Mouse (Mus musculus) G1E-ER4 (cell line): ENCODE data around the gene Ppp1r3g. TPM values are rescaled to one million over a fixed set of nuclear protein-coding genes. Genes with fewer than 3 reads are reported as not detected.

Source experiments
- GATA1 ChIP-seq: IDR thresholded peaks from one replicate; pipeline ENCODE4 v1.8.0; 2012; ENCODE audit warnings: low read length, inconsistent platforms
- polyA plus RNA-seq: library from polyadenylated mRNA; stranded (reverse); fragments of >175 nt; gene quantifications from 2 replicates; pipeline ENCODE4 v1.2.3, GENCODE M21; 2012

The Ppp1r3g gene
- 0.03 TPM in 1 of 2 replicates, not detected in the other for polyA plus RNA-seq

- no peak for TF ChIP-seq GATA1
Observed at GRCm38 (mm10) chr13:35958539-35958938, at the start of gene Ppp1r3g. Ppp1r3g (plus strand) TSS chr13:35958839.

- TF ChIP-seq GATA1 = no peak
Observed at GRCm38 (mm10) chr13:35911476-35911875, 47.2 kb upstream of the Ppp1r3g start.

GRCm38 (mm10) chr13:35937991-35938390 is 20.6 kb upstream of the Ppp1r3g start:
- TF ChIP-seq GATA1 = no peak

- no peak for TF ChIP-seq GATA1
Observed at GRCm38 (mm10) chr13:35939871-35940665, 18.6 kb upstream of the Ppp1r3g start.

DNA sequence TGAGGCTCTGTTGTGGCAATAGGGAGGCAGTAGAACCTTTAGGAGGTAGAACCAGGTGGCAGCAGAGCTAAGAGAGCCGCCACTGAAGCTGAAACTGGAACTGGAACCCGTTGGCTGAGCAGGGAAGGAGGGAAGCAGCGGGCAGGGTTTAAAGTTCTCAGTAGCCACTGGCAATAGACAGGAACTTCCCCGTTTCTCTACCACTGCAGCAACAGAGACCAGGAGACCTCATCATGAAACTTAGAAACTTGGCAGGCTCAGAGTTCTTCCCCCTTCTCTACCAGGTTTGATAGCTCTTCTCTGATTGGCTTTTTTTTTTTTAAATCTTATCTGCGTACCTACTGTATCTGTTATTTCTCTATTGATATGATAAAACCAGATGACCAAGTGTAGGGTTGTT is 17.7 kb upstream of the Ppp1r3g start:
- no peak for TF ChIP-seq GATA1

DNA sequence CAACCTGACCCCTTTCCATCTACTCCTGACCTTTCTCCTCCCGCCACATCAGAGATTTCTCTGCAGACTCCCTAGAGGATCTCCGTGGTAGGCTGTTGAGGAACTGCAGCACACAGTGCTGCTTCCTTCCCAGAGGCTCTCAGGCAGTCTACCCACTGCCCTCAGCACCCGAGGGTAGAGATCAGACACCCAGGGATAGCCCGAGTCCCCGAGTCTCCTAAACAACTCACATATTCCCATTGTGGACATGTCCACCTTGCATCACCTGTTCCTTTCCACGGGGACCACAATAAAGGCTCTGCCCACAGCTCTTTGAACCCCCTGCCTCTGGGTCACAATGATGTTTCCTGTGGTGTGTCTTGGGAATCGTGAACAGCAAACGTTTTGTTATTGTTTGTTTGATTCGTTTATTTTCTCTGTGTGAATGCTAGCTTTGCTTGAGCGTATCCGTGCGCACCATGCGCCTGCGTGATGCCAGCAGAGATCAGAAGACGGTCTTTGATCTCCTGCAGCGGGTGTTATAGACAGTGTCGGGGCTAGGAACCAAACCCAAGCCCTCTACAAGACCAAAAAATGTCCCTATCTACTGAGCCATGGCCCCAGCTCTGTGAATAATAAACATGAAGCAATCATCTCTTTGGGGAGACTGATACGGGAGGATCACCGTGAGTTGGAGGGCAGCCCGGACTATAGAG is 11.8 kb upstream of the Ppp1r3g start:
- TF ChIP-seq GATA1 = no peak

DNA sequence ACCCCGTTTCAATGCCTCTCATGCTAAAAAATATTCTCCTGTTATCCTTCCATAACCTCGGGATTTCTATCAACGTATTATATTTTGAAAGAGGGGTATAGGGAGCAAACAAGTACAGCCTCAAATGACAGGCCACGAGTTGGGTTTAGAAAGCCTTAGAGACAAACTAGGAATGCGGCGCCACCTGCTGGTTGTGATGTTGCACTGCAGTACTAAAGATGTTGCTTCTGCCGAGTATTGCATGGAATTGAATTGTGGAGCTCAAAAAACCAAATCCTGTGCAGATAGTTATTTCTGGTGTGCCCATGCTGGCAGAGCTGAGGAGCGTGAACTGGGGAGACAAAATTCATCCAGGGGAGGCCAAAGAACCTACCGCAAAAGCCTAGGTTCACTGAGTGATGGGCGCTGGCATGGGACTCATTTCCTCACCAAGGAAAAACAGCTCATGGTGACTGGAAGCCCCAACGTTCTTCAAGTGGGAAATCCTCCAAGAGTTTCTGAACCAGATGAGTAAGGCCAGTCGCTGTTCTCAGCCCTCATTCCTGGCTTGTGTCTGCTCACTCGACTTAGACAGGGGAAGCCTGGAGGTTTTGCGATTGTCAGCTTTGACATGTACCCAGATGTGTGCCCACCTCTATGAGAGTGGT is 11.2 kb upstream of the Ppp1r3g start:
- TF ChIP-seq GATA1 = no peak

GRCm38 (mm10) chr13:35949814-35950455 is 8.7 kb upstream of the Ppp1r3g start:
- no peak for TF ChIP-seq GATA1

DNA sequence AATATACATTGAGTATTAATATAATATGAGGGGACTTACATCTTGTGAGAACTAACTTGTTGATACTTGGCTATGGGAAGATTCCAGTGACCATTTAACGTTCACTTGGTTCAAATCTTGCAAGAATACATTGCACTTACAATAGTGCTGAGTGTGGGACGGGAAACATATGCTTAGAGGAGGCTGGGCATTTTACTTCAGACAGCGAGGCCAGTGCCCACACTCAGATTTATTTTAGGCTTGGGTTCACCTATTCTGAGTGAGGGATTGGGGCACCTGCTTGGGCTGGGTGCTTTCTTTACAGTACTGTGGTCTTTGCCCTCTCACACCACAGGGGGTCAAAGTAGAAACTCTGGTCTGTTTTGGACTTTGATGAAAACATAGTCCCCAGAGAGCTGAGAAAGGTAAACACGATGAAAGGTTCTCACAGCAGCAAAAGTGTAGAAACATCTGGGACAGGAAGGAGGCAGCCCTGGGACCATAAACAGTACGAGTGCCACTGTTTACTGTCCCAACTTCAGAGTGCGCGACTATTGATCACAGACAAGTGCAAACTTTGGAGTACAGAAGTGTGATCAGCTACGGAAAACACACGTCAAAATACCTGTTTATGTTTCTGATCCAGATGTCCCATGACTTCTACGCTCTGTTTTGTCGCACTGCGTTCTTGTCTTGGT is 890 bp downstream of the Ppp1r3g start:
- TF ChIP-seq GATA1 = no peak

DNA sequence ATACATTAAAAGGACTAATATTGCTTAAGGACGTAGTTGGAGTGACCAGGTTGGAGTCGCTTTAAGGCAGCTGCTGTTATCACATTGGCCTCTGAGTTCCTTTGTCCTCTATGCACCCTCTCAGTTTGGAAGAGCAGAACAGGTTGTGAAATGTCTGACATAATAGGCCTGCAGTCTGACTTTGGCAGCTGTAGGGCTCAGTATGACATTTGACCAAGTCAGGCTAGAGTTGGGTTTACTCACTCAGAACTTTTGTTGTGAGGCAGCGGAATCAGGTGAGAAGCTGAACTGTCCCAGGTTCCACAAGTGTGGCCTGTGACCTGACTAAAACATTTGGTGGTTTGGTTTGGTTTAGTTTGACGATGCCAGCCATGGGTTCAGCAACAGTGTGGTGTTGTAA is 4.9 kb downstream of the Ppp1r3g start:
- no peak for TF ChIP-seq GATA1

- TF ChIP-seq GATA1 = no peak
Observed at GRCm38 (mm10) chr13:35967690-35968089, 9.1 kb downstream of the Ppp1r3g start.

DNA sequence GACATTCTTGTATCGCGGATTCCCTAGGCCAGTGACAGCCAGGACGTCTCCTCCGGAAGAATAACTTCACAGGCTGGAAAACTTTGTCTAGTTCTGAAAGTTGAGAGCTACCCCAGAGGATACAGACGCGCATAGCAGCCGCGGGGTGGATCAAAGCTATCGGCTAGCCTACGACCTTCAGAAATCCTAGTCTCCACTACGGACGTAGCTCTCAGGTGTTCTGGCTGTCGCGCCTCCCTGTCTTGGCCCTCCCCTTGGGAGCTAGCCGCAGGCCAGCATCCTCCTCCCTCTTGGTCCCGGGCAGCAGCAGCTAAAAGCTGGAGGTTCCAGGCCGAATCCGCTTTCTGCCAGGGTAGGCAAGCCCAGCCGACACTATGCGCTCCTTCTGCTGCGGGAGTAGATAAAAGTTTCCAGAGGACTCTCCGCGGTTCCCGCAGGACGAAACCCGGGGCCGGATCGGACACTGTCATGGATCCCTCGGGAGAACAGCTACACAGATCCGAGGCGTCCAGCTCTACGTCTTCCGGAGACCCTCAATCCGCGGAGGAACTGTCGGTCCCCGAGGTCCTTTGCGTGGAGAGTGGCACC is 9.6 kb downstream of the Ppp1r3g start:
- TF ChIP-seq GATA1 = no peak

GRCm38 (mm10) chr13:35968719-35969430 is 10.2 kb downstream of the Ppp1r3g start:
- no peak for TF ChIP-seq GATA1

DNA sequence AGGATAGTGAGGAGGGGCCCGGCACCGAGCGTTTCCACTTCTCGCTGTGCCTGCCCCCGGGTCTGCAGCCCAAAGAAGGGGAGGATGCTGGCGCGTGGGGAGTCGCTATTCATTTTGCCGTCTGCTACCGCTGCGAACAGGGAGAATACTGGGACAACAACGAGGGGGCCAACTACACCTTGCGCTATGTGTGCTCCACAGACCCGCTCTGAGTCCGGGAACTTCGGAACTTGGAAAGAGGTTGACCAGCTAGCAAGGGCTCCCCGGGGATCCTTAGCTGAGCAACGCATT is 10.7 kb downstream of the Ppp1r3g start:
- TF ChIP-seq GATA1 = no peak
